ENCODE assay signal across 8 mouse cellular contexts in the genomic region with DNA sequence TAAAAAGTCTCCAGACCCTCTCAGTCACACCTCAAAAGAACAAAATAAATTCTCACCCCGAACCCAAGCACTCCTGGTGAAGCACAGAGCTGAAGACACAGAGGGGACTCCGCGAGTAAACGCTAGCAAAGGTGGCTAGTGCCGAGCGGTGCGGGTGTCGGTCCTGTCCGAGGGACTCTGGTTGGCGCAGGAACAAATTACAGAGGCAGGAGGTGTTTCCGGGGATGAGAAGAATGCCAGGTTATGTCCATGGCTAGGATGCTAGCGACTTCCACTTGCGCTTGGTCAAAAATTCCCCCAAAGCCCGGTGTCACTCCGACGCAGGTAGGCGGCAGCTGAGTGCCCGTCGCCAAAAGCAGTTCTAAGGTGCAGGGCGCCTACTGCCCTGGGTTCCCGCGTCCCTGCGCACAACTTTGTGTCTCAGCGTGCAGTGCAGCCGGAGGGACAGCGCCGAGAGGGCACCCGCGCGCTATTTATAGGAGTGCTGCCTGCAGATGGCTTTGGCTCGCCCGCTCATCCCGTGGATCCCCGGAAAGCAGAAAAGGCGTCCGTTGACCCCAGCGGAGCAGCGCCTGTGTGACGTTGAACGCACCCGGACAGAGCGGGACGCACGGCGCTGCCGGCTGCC. TPM values are rescaled to one million over a fixed set of nuclear protein-coding genes. Genes with fewer than 3 reads are reported as not detected.
DNase-seq lines count a peak whose midpoint lies in the region; ATAC-seq and TF ChIP-seq lines count a peak whose summit lies in the region.

No protein-coding gene starts in this region.

- H3K36me3 ChIP-seq in heart, postnatal 0 days (replicated peaks; ENCODE audit: control insufficient read depth, insufficient read depth, low read length) = no peaks in the 10 kb centered on the region
- H3K36me3 ChIP-seq in hindbrain, embryonic 13.5 days = no peaks in the 10 kb centered on the region

- ATAC-seq in heart, postnatal 0 days (ENCODE audit: insufficient read depth, low read depth) = no peak
- peak; percentile 41; the same call in 1 of the 2 replicates for ATAC-seq in hindbrain, embryonic 13.5 days (ENCODE audit: low FRiP score)

- no peaks in the 10 kb centered on the region for H3K9me3 ChIP-seq in heart, postnatal 0 days (replicated peaks; ENCODE audit: control insufficient read depth, low read length)
- H3K9me3 ChIP-seq in hindbrain, embryonic 13.5 days = no peaks in the 10 kb centered on the region

- TF ChIP-seq POLR2A in brain, embryonic 14.5 days (IDR thresholded peaks at IDR 0.05; ENCODE audit: borderline replicate concordance, extremely low read depth, insufficient read depth, insufficient read length, poor library complexity, severe bottlenecking) = no peak

- H3K27ac ChIP-seq in heart, postnatal 0 days (ENCODE audit: low read depth) = no peak overlapping the region
- peak overlapping the region; percentile 78 for H3K27ac ChIP-seq in hindbrain, embryonic 13.5 days

- TF ChIP-seq EP300 in heart, postnatal 0 days (IDR thresholded peaks at IDR 0.05; ENCODE audit: low read depth) = no peak

- no peak overlapping the region for H3K4me3 ChIP-seq in heart, postnatal 0 days (ENCODE audit: low read depth, low read length)
- peak overlapping the region; percentile 55 for H3K4me3 ChIP-seq in hindbrain, embryonic 13.5 days

- H3K9ac ChIP-seq in heart, postnatal 0 days (replicated peaks; ENCODE audit: low read depth, low read length) = no peak overlapping the region
- peak overlapping the region; percentile 75 for H3K9ac ChIP-seq in hindbrain, embryonic 13.5 days

- H3K27me3 ChIP-seq in heart, postnatal 0 days (ENCODE audit: control insufficient read depth, insufficient read depth, low read length) = peaks cover 45% of the 10 kb centered on the region
- H3K27me3 ChIP-seq in hindbrain, embryonic 13.5 days = peaks cover 59% of the 10 kb centered on the region

- no peak for DNase-seq in heart, postnatal 0 days (ENCODE audit: low spot score)
- no peak for DNase-seq in heart, postnatal 14 days
- peak; percentile 42 for DNase-seq in brain, embryonic 14.5 days (ENCODE audit: low read depth)
- peak; percentile 40 for DNase-seq in neural tube, embryonic 10.5 days (ENCODE audit: extremely low spot score, low spot score)
- no peak for DNase-seq in cerebellum, adult 9-11 months
- no peak for DNase-seq in layer of hippocampus, adult 8-10 months (ENCODE audit: low spot score in 2 of 2)
- DNase-seq in testis, postnatal 10 days (ENCODE audit: low spot score) = no peak

- intact Hi-C loops in heart, postnatal 14 days (cut with DNase I) = no loop called here

- peak overlapping the region; percentile 13; the same call in 1 of the 2 replicates for H3K4me2 ChIP-seq in heart, postnatal 0 days (ENCODE audit: low read depth, low read length)
- H3K4me2 ChIP-seq in hindbrain, embryonic 13.5 days = peak overlapping the region; percentile 94

- no peak for TF ChIP-seq CTCF in heart, postnatal 0 days (IDR thresholded peaks at IDR 0.05; ENCODE audit: low read depth)
- no peak for TF ChIP-seq CTCF in brain, embryonic 14.5 days (IDR thresholded peaks at IDR 0.05; ENCODE audit: borderline replicate concordance, extremely low read depth, insufficient read depth, insufficient read length)

- no peaks in the 10 kb centered on the region for H3K4me1 ChIP-seq in heart, postnatal 0 days (ENCODE audit: control insufficient read depth, insufficient read depth)
- H3K4me1 ChIP-seq in hindbrain, embryonic 13.5 days (replicated peaks) = peaks cover 52% of the 10 kb centered on the region

- WGBS in heart, postnatal 0 days = 1% methylated on average over 46 of the region's 46 CpGs
- 1% methylated on average over 46 of the region's 46 CpGs for WGBS in hindbrain, embryonic 13.5 days

RNA-seq across cellular contexts. Expression of a gene that starts 0.5 kb away (rescaled TPM):
- total RNA-seq in heart, postnatal 0 days (2014; rRNA removed; ENCODE audit: low replicate concordance) = not detected in 2 replicates
- not detected in 2 replicates for polyA plus RNA-seq in heart, postnatal 0 days (2015; fragmentation: Nextera tagmentation; extraction: Ambion mirVana)
- total RNA-seq in heart, postnatal 14 days (2021) = not detected
- polyA plus RNA-seq in brain, embryonic 14.5 days (2012; rRNA removed) = 11.5 and 15.8 TPM in 2 replicates
- 23.1 and 24.8 TPM in 2 replicates for polyA plus RNA-seq in hindbrain, embryonic 13.5 days (2015; fragmentation: Nextera tagmentation; extraction: Ambion mirVana)
- total RNA-seq in layer of hippocampus, adult 8-10 months (2022) = 10 to 100 TPM in 2 of 4 experiments, 1 to 10 TPM in 2; 8.0 to 10.9 (median 10.0) TPM

Comparison
In these comparisons a context has a peak if more than half of its experiments do, and no peak if none do; other contexts are left out.
1. DNase-seq: peak in brain, embryonic 14.5 days (single experiment) and neural tube, embryonic 10.5 days (single experiment); none in heart, postnatal 0 days (single experiment), heart, postnatal 14 days (0 of 2), cerebellum, adult 9-11 months (single experiment), layer of hippocampus, adult 8-10 months (0 of 2) and testis, postnatal 10 days (single experiment).